Mouse (Mus musculus) hindbrain, embryonic 15.5 days (tissue): ENCODE data around the gene Pnpla6. TPM values are rescaled to one million over a fixed set of nuclear protein-coding genes. Genes with fewer than 3 reads are reported as not detected.

Source experiments
- ATAC-seq: fragments of 200-750 bp; cut with Nextera tagmentation; 2 replicates; pipeline ENCODE4 v1.8.0; 2017; ENCODE audit warnings: low read depth, moderate number of reproducible peaks, moderate TSS enrichment; ENCODE audit not compliant: low FRiP score
- H3K27ac ChIP-seq: fragments of 300-500 bp; sonication (generic); replicated peaks from 2 replicates; pipeline ENCODE4 v1.5.1; 2015; ENCODE audit warnings: mild to moderate bottlenecking, inconsistent platforms
- H3K27me3 ChIP-seq: fragments of 300-500 bp; sonication (generic); 2 replicates; pipeline ENCODE4 v1.6.1; 2015; ENCODE audit warnings: control low read depth, inconsistent platforms
- H3K36me3 ChIP-seq: fragments of 300-500 bp; sonication (generic); 2 replicates; pipeline ENCODE4 v1.6.1; 2015; ENCODE audit warnings: control low read depth, inconsistent platforms
- H3K4me1 ChIP-seq: fragments of 300-500 bp; sonication (generic); replicated peaks from 2 replicates; pipeline ENCODE4 v1.6.1; 2015; ENCODE audit warnings: control low read depth, inconsistent platforms
- H3K4me2 ChIP-seq: fragments of 300-500 bp; sonication (generic); 2 replicates; pipeline ENCODE4 v1.6.1; 2015; ENCODE audit warnings: moderate library complexity, mild to moderate bottlenecking, inconsistent platforms
- H3K4me3 ChIP-seq: fragments of 300-500 bp; sonication (generic); 2 replicates; pipeline ENCODE4 v1.5.1; 2015; ENCODE audit warnings: mild to moderate bottlenecking, inconsistent platforms
- H3K9ac ChIP-seq: fragments of 300-500 bp; sonication (generic); 2 replicates; pipeline ENCODE4 v1.6.1; 2015; ENCODE audit warnings: inconsistent platforms
- H3K9me3 ChIP-seq: fragments of 300-500 bp; sonication (generic); 2 replicates; pipeline ENCODE4 v1.6.1; 2016; ENCODE audit warnings: control low read depth, inconsistent platforms
- WGBS: fragments of 180-500 bp; shearing (Covaris S2); methylation state at CpG from one replicate; pipeline ENCODE4 v1.1.7; 2015; 5-methylcytosine and 5-hydroxymethylcytosine counted together
- polyA plus RNA-seq: library from polyadenylated mRNA; unstranded; fragments of >200 nt; fragmentation: Nextera tagmentation; extraction: Ambion mirVana; gene quantifications from 2 replicates; pipeline ENCODE4 v1.2.1, GENCODE M21; 2015

Gene Pnpla6
- polyA plus RNA-seq, 1 experiment from 2014 or later, result 47.6 TPM

DNA sequence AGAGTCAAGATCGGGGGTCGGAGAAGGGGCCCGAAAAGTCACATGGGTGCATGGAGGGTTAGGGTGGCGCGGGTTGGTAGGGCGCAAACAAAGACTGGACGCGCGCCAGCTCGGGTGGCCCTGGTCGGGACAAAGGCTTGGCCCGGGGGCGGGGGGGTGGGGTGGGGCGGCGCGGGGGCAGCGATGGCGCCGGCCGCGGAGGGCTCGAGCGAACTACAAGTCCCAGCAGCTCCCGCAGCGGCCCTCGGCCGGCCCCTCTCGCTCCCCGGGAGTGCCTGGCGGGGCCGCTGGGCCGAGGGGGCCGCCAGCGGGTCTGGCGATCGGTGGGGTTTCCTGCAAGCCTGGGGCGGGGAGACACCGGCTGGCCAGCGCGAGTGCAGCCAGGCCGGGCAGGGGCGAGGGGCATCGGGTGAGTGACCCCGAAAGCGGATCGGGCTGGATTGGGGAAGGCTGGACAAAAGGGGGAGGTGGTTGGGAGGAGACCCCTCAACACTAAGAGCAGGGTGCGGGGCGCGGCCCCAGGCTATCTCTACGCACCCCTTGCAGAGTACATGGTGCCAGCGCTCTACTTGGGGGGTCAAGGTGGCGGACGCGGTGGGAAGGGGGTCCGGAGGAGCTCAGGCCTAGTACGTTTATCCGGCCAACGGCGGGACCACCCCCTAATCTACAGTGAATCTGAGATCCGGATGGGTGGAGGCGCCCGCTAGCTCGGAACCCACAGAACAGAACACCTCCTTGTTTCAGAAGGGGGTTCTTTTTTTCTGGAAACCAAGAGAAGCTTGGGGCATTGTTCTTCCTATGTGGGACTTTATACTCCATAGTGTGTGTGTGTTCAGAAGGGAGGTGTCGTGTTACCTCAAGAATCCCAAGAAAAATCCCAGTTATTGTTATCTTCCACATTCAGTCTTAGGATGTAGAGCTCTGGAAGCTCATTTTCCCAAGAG lies 22.0 kb upstream of the Pnpla6 start, which contains the start of gene Zfp358:
Zfp358 (plus strand) TSS at position 238 of the 944 bp plus-strand sequence.
- Histone ChIP-seq H3K4me2 (peak within 1 kb of the TSS; percentile 76), H3K27ac (peak within 1 kb of the TSS; percentile 93), H3K9me3 (no peaks in the 10 kb centered on the region), H3K4me3 (peak within 1 kb of the TSS; percentile 94), H3K4me1 (peaks cover 27% of the 10 kb centered on the region), H3K9ac (peak within 1 kb of the TSS; percentile 92), H3K27me3 (no peaks in the 10 kb centered on the region), H3K36me3 (peaks cover 32% of the 10 kb centered on the region)
- peak; percentile 92 for ATAC-seq
- under 1% methylated on average over 50 of the region's 64 CpGs for WGBS

DNA sequence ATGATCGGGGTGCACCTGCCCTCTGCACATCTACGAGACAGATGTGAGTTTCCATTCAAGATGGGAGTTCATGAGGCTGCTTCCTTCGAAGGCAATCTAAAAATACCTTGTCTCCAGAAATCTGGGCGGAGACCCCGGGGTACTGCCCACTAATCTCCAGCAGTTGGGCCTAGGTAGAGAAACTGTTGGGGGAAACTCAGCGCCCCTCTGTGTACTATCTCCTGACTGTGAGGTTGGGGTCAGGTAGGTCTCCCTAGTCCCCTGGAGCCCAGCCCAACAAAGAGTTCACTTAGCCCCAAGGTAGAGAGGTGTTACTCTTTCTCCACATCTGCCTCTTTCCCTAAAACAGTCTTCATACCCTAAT lies 21.4 kb upstream of the Pnpla6 start:
- WGBS, result 39% methylated on average over 6 of the region's 6 CpGs
- ATAC-seq, result peak; percentile 4; the same call in 1 of the 2 replicates
- peak overlapping the region; percentile 76 for H3K4me2 ChIP-seq
- peak overlapping the region; percentile 93 for H3K27ac ChIP-seq
- peaks cover 32% of the 10 kb centered on the region for H3K36me3 ChIP-seq
- H3K9ac ChIP-seq, result peak overlapping the region; percentile 92
- no peaks in the 10 kb centered on the region for H3K9me3 ChIP-seq
- H3K4me1 ChIP-seq, result peaks cover 33% of the 10 kb centered on the region
- H3K4me3 ChIP-seq, result peak overlapping the region; percentile 94
- H3K27me3 ChIP-seq, result no peaks in the 10 kb centered on the region

DNA sequence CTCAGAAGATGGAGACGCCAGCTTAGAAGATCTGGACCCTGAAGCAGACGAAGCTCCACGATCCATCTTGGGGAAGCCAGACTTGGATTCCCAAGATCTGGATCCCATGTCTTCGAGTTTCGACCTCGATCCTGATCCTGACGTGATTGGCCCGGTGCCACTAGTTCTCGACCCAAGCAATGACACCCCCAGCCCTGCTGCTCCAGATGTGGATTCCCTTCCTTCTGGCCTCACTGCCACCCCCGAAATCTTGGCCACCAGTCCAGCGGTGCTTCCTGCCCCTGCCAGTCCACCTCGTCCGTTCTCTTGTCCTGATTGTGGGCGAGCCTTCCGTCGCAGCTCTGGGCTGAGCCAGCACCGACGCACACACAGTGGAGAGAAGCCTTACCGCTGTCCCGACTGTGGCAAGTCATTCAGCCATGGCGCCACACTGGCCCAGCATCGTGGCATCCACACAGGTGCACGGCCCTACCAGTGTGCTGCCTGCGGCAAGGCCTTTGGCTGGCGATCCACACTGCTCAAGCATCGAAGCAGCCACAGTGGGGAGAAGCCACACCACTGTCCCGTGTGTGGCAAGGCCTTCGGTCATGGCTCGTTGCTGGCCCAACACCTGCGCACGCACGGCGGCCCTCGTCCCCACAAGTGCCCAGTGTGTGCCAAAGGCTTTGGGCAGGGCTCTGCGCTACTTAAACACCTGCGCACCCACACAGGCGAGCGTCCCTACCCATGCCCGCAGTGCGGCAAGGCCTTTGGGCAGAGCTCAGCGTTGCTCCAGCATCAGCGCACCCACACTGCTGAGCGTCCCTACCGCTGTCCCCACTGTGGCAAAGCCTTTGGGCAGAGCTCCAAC lies 19.4 kb upstream of the Pnpla6 start:
- Histone ChIP-seq H3K9ac (no peak overlapping the region), H3K4me1 (peaks cover 44% of the 10 kb centered on the region), H3K9me3 (no peaks in the 10 kb centered on the region), H3K36me3 (peaks cover 32% of the 10 kb centered on the region), H3K4me3 (no peak overlapping the region; the same call in 1 of the 2 replicates), H3K4me2 (no peak overlapping the region), H3K27ac (no peak overlapping the region), H3K27me3 (no peaks in the 10 kb centered on the region)
- WGBS, result 96% methylated on average over 44 of the region's 44 CpGs
- no peak for ATAC-seq

DNA sequence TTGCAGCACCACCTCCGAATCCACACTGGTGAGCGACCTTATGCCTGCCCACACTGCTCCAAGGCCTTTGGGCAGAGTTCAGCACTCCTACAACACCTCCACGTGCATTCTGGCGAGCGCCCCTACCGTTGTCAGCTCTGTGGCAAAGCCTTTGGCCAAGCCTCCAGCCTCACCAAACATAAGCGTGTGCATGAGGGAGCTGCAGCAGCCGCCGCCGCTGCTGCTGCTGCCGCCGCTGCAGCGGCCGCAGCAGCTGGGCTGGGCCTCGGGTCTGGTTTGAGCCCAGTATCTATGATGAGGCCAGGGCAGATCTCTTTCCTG lies 18.8 kb upstream of the Pnpla6 start:
- H3K27ac ChIP-seq, result no peak overlapping the region
- H3K4me3 ChIP-seq, result no peak overlapping the region
- ATAC-seq, result no peak
- H3K36me3 ChIP-seq, result peaks cover 32% of the 10 kb centered on the region
- 92% methylated on average over 15 of the region's 15 CpGs for WGBS
- no peaks in the 10 kb centered on the region for H3K27me3 ChIP-seq
- H3K4me2 ChIP-seq, result no peak overlapping the region
- no peaks in the 10 kb centered on the region for H3K9me3 ChIP-seq
- peaks cover 50% of the 10 kb centered on the region for H3K4me1 ChIP-seq
- no peak overlapping the region for H3K9ac ChIP-seq

DNA sequence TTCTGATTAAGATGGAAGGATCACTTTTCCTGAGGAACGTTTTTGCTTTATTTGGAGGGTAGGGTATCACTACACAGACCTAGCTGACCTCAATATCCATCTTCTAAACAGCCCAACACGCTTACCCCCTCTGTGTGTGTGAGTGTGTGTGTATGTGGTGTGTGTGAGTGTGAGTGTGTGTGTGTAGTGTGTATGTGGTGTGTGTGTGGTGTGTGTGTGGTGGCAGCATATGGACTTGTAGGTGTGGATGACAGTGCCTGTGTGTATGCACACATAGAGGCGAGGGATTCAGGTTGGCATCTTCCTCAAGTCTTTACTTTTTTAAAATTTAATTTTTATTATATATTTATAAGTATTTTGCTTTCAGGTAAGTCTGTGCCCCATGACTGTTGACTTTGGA lies 16.6 kb upstream of the Pnpla6 start:
- no peak overlapping the region for H3K4me2 ChIP-seq
- WGBS, result 87% methylated on average over 3 of the region's 3 CpGs

DNA sequence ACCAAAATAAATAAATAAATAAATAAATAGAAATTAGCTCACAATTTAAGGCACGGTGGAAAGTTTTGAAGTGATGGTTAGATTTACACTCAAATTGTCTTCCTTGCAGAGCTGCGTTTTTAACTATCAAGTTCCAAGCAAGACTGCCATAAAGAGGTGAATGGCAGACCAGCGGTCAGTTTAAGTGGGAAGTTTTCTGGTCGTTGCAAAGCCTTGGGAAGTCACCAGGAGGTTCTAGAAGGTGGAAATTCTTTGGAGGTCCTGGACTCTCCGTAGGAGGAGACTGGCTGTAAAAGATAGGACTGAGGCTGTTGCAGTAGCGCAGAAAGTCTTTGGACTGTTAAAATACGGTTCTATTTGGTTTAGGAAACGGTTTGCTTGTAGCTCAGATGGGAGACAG lies 15.4 kb upstream of the Pnpla6 start:
- H3K9ac ChIP-seq, result peak overlapping the region; percentile 69
- peak overlapping the region; percentile 85 for H3K4me3 ChIP-seq
- no peaks in the 10 kb centered on the region for H3K27me3 ChIP-seq
- 5% methylated on average over 8 of the region's 8 CpGs for WGBS
- H3K4me1 ChIP-seq, result peaks cover 47% of the 10 kb centered on the region
- no peak for ATAC-seq
- H3K9me3 ChIP-seq, result no peaks in the 10 kb centered on the region
- peaks cover 28% of the 10 kb centered on the region for H3K36me3 ChIP-seq
- H3K4me2 ChIP-seq, result peak overlapping the region; percentile 77
- peak overlapping the region; percentile 93 for H3K27ac ChIP-seq

More for the DNA sequence above, 16.6 kb upstream of the Pnpla6 start:
- Histone ChIP-seq H3K27me3 (no peaks in the 10 kb centered on the region), H3K9ac (no peak overlapping the region), H3K4me1 (peaks cover 55% of the 10 kb centered on the region), H3K4me3 (no peak overlapping the region), H3K9me3 (no peaks in the 10 kb centered on the region), H3K36me3 (peaks cover 32% of the 10 kb centered on the region), H3K27ac (no peak overlapping the region)
- ATAC-seq, result no peak

DNA sequence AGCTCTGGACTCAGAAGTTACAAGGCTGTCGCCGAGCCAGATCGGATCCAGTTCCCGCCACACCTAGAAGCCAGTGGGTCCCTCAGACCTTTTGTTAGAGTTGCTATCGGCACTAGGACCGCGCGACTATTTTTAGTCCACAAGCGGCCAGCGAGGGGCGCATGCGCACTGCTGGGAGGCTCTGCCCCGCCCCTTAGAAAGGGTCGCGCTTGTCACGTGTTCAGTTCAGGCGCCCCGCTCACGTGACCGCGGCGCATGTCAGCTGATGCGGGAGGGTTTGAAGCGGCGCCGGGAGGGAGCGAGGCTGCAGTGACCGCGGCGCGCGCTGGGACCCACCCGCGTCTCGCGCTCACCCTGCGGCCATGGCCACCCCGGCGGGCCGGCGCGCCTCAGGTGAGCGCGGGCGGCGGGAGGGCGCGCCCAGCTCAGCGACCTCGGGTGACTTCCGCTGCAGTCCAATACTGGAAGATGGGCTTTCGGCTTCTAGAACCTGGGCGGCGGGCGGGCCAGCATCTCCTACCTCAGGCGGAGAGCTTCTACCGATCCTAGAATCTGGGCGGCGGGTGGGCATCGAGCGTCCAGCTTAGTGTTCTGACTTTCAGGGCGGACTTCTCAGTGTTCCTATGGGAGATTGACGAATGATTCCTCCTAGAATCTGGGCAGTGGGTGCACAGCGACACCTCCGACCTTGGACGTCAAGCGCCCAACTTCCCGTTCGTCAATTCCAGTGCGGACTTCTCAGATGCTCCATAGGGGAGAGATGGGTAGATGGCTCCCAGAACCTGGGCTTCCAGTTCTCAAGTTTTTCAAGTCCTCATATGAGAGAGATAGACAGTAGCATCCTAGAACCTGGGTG lies 14.7 kb upstream of the Pnpla6 start, which contains the start of gene Mcoln1:
Mcoln1 (plus strand) TSS at position 223 of the 856 bp plus-strand sequence.
- ATAC-seq, result peak; percentile 90

DNA sequence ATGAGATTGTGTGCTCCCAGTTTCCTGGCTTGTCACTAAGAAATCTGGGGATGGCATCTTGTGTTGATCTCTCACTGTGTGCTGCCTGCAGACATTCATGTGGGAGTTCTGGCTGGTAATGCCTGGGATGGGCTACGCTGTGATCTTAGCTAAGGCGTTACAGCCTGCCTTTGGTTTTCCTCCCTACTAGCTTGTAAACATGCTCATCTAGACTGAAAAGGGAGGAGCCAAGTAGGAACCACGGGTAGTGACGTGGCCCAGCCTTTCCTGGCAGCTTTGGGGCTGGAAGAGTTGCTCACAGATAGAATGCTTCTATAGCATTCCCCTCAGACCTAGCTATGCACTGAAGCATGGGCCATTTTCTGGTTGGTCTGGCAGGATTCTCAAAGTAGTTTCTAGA lies 13.0 kb upstream of the Pnpla6 start:
- Histone ChIP-seq H3K4me3 (no peak overlapping the region), H3K27ac (no peak overlapping the region), H3K9me3 (no peaks in the 10 kb centered on the region), H3K4me2 (no peak overlapping the region), H3K9ac (no peak overlapping the region), H3K36me3 (peaks cover 18% of the 10 kb centered on the region), H3K4me1 (peaks cover 39% of the 10 kb centered on the region), H3K27me3 (no peaks in the 10 kb centered on the region)
- no peak for ATAC-seq
- 76% methylated on average over 4 of the region's 4 CpGs for WGBS

More for the DNA sequence above, 14.7 kb upstream of the Pnpla6 start, which contains the start of gene Mcoln1:
- H3K4me3 ChIP-seq, result peak within 1 kb of the TSS; percentile 85
- H3K27me3 ChIP-seq, result no peaks in the 10 kb centered on the region
- H3K27ac ChIP-seq, result peak within 1 kb of the TSS; percentile 93
- H3K36me3 ChIP-seq, result peaks cover 22% of the 10 kb centered on the region
- H3K9me3 ChIP-seq, result no peaks in the 10 kb centered on the region
- H3K4me1 ChIP-seq, result peaks cover 47% of the 10 kb centered on the region
- H3K4me2 ChIP-seq, result peak within 1 kb of the TSS; percentile 77
- under 1% methylated on average over 69 of the region's 70 CpGs for WGBS
- peak within 1 kb of the TSS; percentile 90 for H3K9ac ChIP-seq

DNA sequence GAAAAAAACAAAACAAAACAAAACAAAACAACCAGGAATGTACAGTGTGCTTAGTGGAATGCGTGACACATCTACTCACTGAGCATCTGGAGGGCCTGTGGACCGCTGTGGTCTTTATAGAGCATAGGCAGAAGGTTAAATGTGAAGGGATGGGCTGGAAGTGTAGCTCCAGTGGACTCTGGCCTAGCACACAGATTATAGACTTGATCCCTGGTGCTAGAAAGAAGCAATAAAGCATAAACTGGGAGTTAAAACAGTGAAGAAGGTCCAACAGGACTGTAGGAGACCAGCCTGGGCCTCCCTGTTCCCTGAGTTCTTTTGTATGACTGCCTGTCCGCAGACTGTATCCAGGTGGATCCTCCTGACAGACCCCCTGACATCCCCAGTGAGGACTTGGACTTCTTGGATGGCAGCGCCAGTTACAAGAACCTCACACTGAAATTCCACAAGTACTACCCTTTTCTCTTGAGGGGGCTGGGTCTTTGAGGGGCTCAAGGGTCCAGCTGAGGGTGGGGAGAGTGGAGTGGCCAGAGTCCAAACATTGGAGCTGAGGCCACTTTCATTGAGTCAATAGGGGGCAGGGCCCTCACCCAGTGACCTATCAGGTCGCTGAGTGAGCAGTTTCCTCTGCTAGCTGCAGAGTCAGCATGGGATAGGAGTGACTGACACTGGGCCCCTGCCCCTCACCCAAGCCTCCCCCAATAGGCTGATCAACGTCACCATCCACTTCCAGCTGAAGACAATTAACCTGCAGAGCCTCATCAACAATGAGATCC lies 7.0 kb upstream of the Pnpla6 start:
- no peak overlapping the region for H3K27ac ChIP-seq
- no peak for ATAC-seq
- H3K4me2 ChIP-seq, result no peak overlapping the region
- no peaks in the 10 kb centered on the region for H3K27me3 ChIP-seq
- H3K4me3 ChIP-seq, result no peak overlapping the region
- H3K36me3 ChIP-seq, result peaks cover 55% of the 10 kb centered on the region
- no peaks in the 10 kb centered on the region for H3K4me1 ChIP-seq
- H3K9me3 ChIP-seq, result no peaks in the 10 kb centered on the region
- no peak overlapping the region for H3K9ac ChIP-seq
- WGBS, result 92% methylated on average over 6 of the region's 6 CpGs

DNA sequence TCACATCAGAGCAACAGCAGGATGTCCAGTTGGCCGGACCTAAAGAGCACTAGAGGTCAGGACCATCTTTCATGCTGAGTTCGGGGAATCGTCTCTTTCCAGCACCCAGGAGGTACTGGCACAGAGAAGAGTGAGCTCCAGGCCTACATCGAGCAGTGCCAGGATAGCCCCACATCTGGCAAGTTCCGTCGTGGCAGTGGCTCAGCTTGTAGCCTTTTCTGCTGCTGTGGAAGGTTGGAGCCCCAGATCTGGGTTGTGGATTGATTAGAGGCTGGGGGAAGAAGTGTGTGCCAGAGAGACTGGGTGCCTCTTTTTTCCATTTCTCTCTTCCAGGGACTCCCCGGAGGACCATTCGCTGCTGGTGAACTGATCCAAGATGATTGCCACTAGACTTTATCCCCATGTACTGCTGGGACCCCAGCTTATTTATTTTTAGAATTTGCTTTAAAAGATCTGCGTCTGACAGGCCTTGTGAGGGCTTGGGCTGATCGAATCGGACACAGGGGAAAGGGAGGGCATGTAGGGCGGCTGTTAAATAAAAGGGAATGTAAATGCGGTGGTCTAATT lies 420 bp upstream of the Pnpla6 start:
- 34% methylated on average over 13 of the region's 13 CpGs for WGBS
- H3K36me3 ChIP-seq, result peaks cover 29% of the 10 kb centered on the region
- ATAC-seq, result no peak; the same call in 1 of the 2 replicates
- no peaks in the 10 kb centered on the region for H3K9me3 ChIP-seq
- peak overlapping the region; percentile 82 for H3K27ac ChIP-seq
- no peaks in the 10 kb centered on the region for H3K27me3 ChIP-seq
- H3K4me2 ChIP-seq, result peak overlapping the region; percentile 91
- peak overlapping the region; percentile 57 for H3K4me3 ChIP-seq
- peak overlapping the region; percentile 75 for H3K9ac ChIP-seq
- peaks cover 21% of the 10 kb centered on the region for H3K4me1 ChIP-seq
